In the genomic region with DNA sequence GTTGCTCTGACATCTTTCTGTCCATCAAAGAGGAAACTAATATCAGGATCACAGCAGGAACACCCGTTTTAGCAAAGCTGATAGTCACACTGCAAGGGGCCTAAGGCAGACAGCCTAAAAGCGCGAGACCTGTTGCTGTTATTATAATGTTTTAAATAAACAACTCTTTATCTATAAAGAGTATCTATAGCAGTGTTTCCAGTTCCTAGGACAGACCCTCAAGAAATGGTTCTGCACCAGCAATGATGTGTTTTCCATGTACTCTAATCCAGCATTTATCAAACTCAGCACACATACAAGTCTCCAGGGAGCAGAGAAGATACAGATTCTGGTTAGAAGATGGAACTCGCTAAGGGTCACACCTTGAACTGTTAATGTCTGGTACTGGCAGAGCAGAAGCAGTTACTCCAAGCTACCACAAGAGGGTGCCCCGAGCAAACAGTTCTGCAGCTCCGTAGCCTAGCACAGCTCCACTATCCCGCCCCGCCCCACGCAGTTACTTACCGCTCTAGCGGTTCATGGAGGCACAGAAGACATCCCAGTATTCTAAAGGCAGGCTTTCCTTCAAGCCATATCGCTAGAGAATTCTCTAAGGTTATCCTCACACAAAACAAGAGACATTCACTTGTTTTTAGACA, we compare ENCODE assay signal across 9 mouse cellular contexts.
DNase-seq lines count a peak whose midpoint lies in the region; ATAC-seq and TF ChIP-seq lines count a peak whose summit lies in the region.
"Had no signal": no experiment of that assay in that cellular context is flagged by ENCODE, and none has a peak within 500 bp of the region (broad histone marks: within the 10 kb centered on the region; RNA-seq: fewer than 3 reads in every experiment).

No protein-coding gene starts in this region.

- H3K4me3 ChIP-seq in liver, embryonic 12.5 days: no peak overlapping the region
- no peak overlapping the region for H3K4me3 ChIP-seq in embryonic facial prominence, embryonic 11.5 days (ENCODE audit: low read depth, low read length)
- H3K4me3 ChIP-seq in kidney, adult 2 months (ENCODE audit: insufficient read depth, low read depth, low read length): no peak overlapping the region
- H3K4me3 ChIP-seq in limb, embryonic 10.5 days: no peak overlapping the region
- H3K4me3 ChIP-seq in midbrain, postnatal 0 days (ENCODE audit: low read depth, low read length): no peak overlapping the region

- peak; percentile 91 for TF ChIP-seq CTCF in kidney, adult 2 months (conservative IDR thresholded peaks at IDR 0.05; ENCODE audit: insufficient read depth, insufficient read length, low read depth, low read length)
- peak; percentile 96 for TF ChIP-seq CTCF in midbrain, postnatal 0 days (IDR thresholded peaks at IDR 0.05)

- H3K4me1 ChIP-seq in liver, embryonic 12.5 days: no peaks in the 10 kb centered on the region
- no peaks in the 10 kb centered on the region for H3K4me1 ChIP-seq in embryonic facial prominence, embryonic 11.5 days (ENCODE audit: control insufficient read depth, insufficient read depth, low read length)
- no peaks in the 10 kb centered on the region for H3K4me1 ChIP-seq in kidney, adult 2 months (ENCODE audit: control insufficient read depth, insufficient read depth, low read length)
- H3K4me1 ChIP-seq in limb, embryonic 10.5 days: no peaks in the 10 kb centered on the region
- no peaks in the 10 kb centered on the region for H3K4me1 ChIP-seq in midbrain, postnatal 0 days (ENCODE audit: insufficient read depth, low read length)

- no peak for TF ChIP-seq POLR2A in kidney, adult 2 months (IDR thresholded peaks at IDR 0.05; ENCODE audit: low read depth, low read length)

- no peak for ATAC-seq in liver, embryonic 12.5 days
- ATAC-seq in embryonic facial prominence, embryonic 11.5 days (replicated peaks; ENCODE audit: insufficient number of reproducible peaks, low FRiP score, low TSS enrichment, low read depth): no peak
- ATAC-seq in granulocyte monocyte progenitor cell, adult 5-6 weeks (replicated peaks; ENCODE audit: poor library complexity, severe bottlenecking): peak; percentile 91
- ATAC-seq in midbrain, postnatal 0 days (ENCODE audit: low FRiP score): peak; percentile 92

- H3K4me2 ChIP-seq in liver, embryonic 12.5 days: no peak overlapping the region
- no peak overlapping the region for H3K4me2 ChIP-seq in embryonic facial prominence, embryonic 11.5 days (ENCODE audit: low read depth, low read length)
- no peak overlapping the region for H3K4me2 ChIP-seq in midbrain, postnatal 0 days (ENCODE audit: low read depth, low read length, poor library complexity, severe bottlenecking)

- 14% methylated on average over 12 of the region's 12 CpGs for WGBS in liver, embryonic 12.5 days (ENCODE audit: insufficient replicate concordance)
- WGBS in embryonic facial prominence, embryonic 11.5 days: 17% methylated on average over 12 of the region's 12 CpGs
- WGBS in kidney, adult 2 months: 17% methylated on average over 12 of the region's 12 CpGs
- 17% methylated on average over 12 of the region's 12 CpGs for WGBS in limb, embryonic 10.5 days
- 15% methylated on average over 12 of the region's 12 CpGs for WGBS in midbrain, postnatal 0 days

- H3K9ac ChIP-seq in liver, embryonic 12.5 days: no peak overlapping the region
- no peak overlapping the region for H3K9ac ChIP-seq in embryonic facial prominence, embryonic 11.5 days (replicated peaks; ENCODE audit: low read length)
- H3K9ac ChIP-seq in midbrain, postnatal 0 days (replicated peaks; ENCODE audit: low read length, poor library complexity, severe bottlenecking): no peak overlapping the region

- no peaks in the 10 kb centered on the region for H3K9me3 ChIP-seq in liver, embryonic 12.5 days (replicated peaks)
- no peaks in the 10 kb centered on the region for H3K9me3 ChIP-seq in embryonic facial prominence, embryonic 11.5 days (replicated peaks; ENCODE audit: control insufficient read depth, low read length)
- no peaks in the 10 kb centered on the region for H3K9me3 ChIP-seq in limb, embryonic 10.5 days (replicated peaks)
- H3K9me3 ChIP-seq in midbrain, postnatal 0 days (ENCODE audit: low read length): no peaks in the 10 kb centered on the region

- DNase-seq in liver: peak; percentile 66
- DNase-seq in embryonic facial prominence, embryonic 11.5 days (ENCODE audit: low spot score): peak; percentile 92
- peak; percentile 77 for DNase-seq in kidney, adult 2 months
- DNase-seq in limb, embryonic 10.5 days (ENCODE audit: low spot score): peak; percentile 83
- DNase-seq in midbrain, postnatal 0 days (ENCODE audit: low spot score): peak; percentile 93
- peak; percentile 22 to 34 for DNase-seq in spleen, postnatal 36 days (ENCODE audit: low spot score in 2 of 2)

- no peak overlapping the region for H3K27ac ChIP-seq in liver, embryonic 12.5 days
- no peak overlapping the region for H3K27ac ChIP-seq in embryonic facial prominence, embryonic 11.5 days (replicated peaks; ENCODE audit: low read depth, low read length)
- H3K27ac ChIP-seq in kidney, adult 2 months (ENCODE audit: insufficient read depth, low read depth, low read length): no peak overlapping the region
- H3K27ac ChIP-seq in limb, embryonic 10.5 days: no peak overlapping the region
- H3K27ac ChIP-seq in midbrain, postnatal 0 days (ENCODE audit: low read depth, low read length): no peak overlapping the region

- no peaks in the 10 kb centered on the region for H3K27me3 ChIP-seq in liver, embryonic 12.5 days (replicated peaks)
- H3K27me3 ChIP-seq in embryonic facial prominence, embryonic 11.5 days (ENCODE audit: control insufficient read depth, insufficient read depth, low read length): no peaks in the 10 kb centered on the region
- H3K27me3 ChIP-seq in kidney, adult 2 months (replicated peaks; ENCODE audit: control insufficient read depth, insufficient read depth, low read length): no peaks in the 10 kb centered on the region
- no peaks in the 10 kb centered on the region for H3K27me3 ChIP-seq in limb, embryonic 10.5 days (ENCODE audit: low read depth, poor library complexity, severe bottlenecking)
- H3K27me3 ChIP-seq in midbrain, postnatal 0 days (ENCODE audit: insufficient read depth, low read length): no peaks in the 10 kb centered on the region

- no peaks in the 10 kb centered on the region for H3K36me3 ChIP-seq in liver, embryonic 12.5 days
- H3K36me3 ChIP-seq in embryonic facial prominence, embryonic 11.5 days (replicated peaks; ENCODE audit: control insufficient read depth, insufficient read depth, low read depth, low read length): no peaks in the 10 kb centered on the region
- no peaks in the 10 kb centered on the region for H3K36me3 ChIP-seq in kidney, adult 2 months (ENCODE audit: control insufficient read depth, insufficient read depth, low read length)
- H3K36me3 ChIP-seq in limb, embryonic 10.5 days: no peaks in the 10 kb centered on the region
- H3K36me3 ChIP-seq in midbrain, postnatal 0 days (ENCODE audit: insufficient read depth, low read length): no peaks in the 10 kb centered on the region
- H3K36me3 ChIP-seq: G1E had no signal

Comparison
In these comparisons a context has a peak if more than half of its experiments do, and no peak if none do; other contexts are left out.
1. DNase-seq: peak in every context shown above with its lines; median percentile 93 in midbrain, postnatal 0 days; 92 in embryonic facial prominence, embryonic 11.5 days; 83 in limb, embryonic 10.5 days; 77 in kidney, adult 2 months; 66 in liver; 28 in spleen, postnatal 36 days.
2. ATAC-seq: peak in granulocyte monocyte progenitor cell, adult 5-6 weeks (single experiment) and midbrain, postnatal 0 days (single experiment); none in liver, embryonic 12.5 days (single experiment) and embryonic facial prominence, embryonic 11.5 days (single experiment).